Mouse (Mus musculus): ENCODE measurements around the gene Eea1.

GRCm38 (mm10) chr10:96075403-96075802 is 135.0 kb downstream of the Eea1 start:
- TF ChIP-seq GATA1 (IDR thresholded peaks at IDR 0.05; ENCODE audit: low read length) (no peak), TAL1 (IDR thresholded peaks at IDR 0.05; ENCODE audit: low read length) (no peak)
